Mouse (Mus musculus) limb, embryonic 13.5 days (tissue): ENCODE measurements around the gene 1810009J06Rik. TPM values are rescaled to one million over a fixed set of nuclear protein-coding genes. Genes with fewer than 3 reads are reported as not detected.
"Not testable (repeated sequence)": the region's sequence is repeated elsewhere in the genome, so short reads cannot be mapped to it uniquely, and the experiment has no call there.

ENCODE experiments used
- ATAC-seq: fragments of 200-750 bp; cut with Nextera tagmentation; 2 replicates; pipeline ENCODE4 v1.8.0; 2017; ENCODE audit warnings: low read depth, moderate number of reproducible peaks, moderate TSS enrichment; ENCODE audit not compliant: low FRiP score
- H3K27ac ChIP-seq: fragments of 300-500 bp; sonication (generic); 2 replicates; pipeline ENCODE4 v1.5.1; 2015; ENCODE audit warnings: inconsistent platforms, mild to moderate bottlenecking, moderate library complexity
- H3K27me3 ChIP-seq: fragments of 300-500 bp; sonication (generic); 2 replicates; pipeline ENCODE4 v1.6.1; 2015; ENCODE audit warnings: mild to moderate bottlenecking, inconsistent platforms
- H3K36me3 ChIP-seq: fragments of 300-500 bp; sonication (generic); 2 replicates; pipeline ENCODE4 v1.6.1; 2015; ENCODE audit warnings: inconsistent platforms, mild to moderate bottlenecking, moderate library complexity
- H3K4me1 ChIP-seq: fragments of 300-500 bp; sonication (generic); 2 replicates; pipeline ENCODE4 v1.6.1; 2015; ENCODE audit warnings: inconsistent platforms
- H3K4me2 ChIP-seq: fragments of 300-500 bp; sonication (generic); replicated peaks from 2 replicates; pipeline ENCODE4 v1.6.1; 2015; ENCODE audit warnings: inconsistent platforms, mild to moderate bottlenecking, moderate library complexity
- H3K4me3 ChIP-seq: fragments of 300-500 bp; sonication (generic); 2 replicates; pipeline ENCODE4 v1.5.1; 2015; ENCODE audit warnings: moderate library complexity, mild to moderate bottlenecking, inconsistent platforms
- H3K9ac ChIP-seq: fragments of 300-500 bp; sonication (generic); 2 replicates; pipeline ENCODE4 v1.6.1; 2015; ENCODE audit warnings: mild to moderate bottlenecking, inconsistent platforms
- H3K9me3 ChIP-seq: fragments of 300-500 bp; sonication (generic); 2 replicates; pipeline ENCODE4 v1.6.1; 2016; ENCODE audit warnings: inconsistent platforms
- WGBS: fragments of 180-500 bp; shearing (Covaris S2); methylation state at CpG from one replicate; pipeline ENCODE4 v1.1.7; 2015; 5-methylcytosine and 5-hydroxymethylcytosine counted together
- polyA plus RNA-seq: library from polyadenylated mRNA; unstranded; fragments of >200 nt; fragmentation: Nextera tagmentation; extraction: Ambion mirVana; gene quantifications from 2 replicates; pipeline ENCODE4 v1.2.1, GENCODE M21; 2015

The 1810009J06Rik gene
- polyA plus RNA-seq, result not detected in 2 replicates

DNA sequence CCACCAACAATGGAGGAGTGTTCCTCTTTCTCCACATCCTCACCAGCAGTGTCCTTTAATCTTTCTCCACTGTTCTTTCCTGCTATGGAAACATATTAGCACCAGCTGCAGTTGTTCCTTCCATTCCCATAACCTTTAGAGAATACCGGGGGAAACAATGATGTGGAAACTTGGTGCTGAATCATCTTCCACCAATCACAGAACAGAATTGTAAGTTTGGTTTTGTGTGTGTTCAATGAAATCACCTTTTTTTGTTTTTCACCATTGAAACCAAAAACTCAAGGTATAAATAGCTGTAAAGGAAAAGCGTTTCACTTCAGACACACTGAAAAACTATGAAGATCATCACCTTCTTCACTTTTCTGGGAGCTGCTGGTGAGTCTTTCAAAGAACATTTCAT, at the start of gene 1810009J06Rik:
1810009J06Rik (plus strand) TSS at position 301 of the 400 bp plus-strand sequence.
- H3K27ac ChIP-seq, H3K9ac ChIP-seq, ATAC-seq, H3K36me3 ChIP-seq, H3K4me1 ChIP-seq, H3K27me3 ChIP-seq, H3K4me2 ChIP-seq, H3K4me3 ChIP-seq, H3K9me3 ChIP-seq: not testable (repeated sequence)
- 89% methylated on average over 2 of the region's 2 CpGs for WGBS

DNA sequence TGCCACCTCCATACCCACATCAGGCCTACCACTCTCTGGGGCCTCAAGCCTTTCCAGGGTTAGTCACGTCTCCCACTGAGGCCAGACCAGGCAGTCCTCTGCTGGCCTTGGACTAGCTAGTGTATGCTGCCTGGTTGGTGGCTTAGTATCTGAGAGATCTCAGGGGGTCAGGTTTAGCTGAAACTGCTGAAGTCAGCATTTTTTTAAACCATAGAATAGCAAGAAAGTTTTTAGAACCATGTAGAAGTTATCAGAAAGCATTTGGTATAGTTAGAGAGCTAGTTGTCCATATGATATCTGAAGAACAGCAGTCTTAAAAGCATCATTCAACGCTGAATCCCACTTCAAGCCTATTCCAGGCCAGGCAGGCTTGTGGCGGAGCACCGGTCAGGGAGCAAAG, 44.6 kb upstream of the 1810009J06Rik start:
- 80% methylated on average over 4 of the region's 4 CpGs for WGBS
- Histone ChIP-seq H3K27ac (no peak overlapping the region), H3K9ac (no peak overlapping the region), H3K4me2 (no peak overlapping the region), H3K27me3 (no peaks in the 10 kb centered on the region), H3K36me3 (no peaks in the 10 kb centered on the region), H3K4me3 (no peak overlapping the region), H3K9me3 (no peaks in the 10 kb centered on the region), H3K4me1 (no peaks in the 10 kb centered on the region)
- no peak for ATAC-seq

GRCm38 (mm10) chr6:40940457-40940856, 24.1 kb upstream of the 1810009J06Rik start, which contains the start of gene 1700074P13Rik:
1700074P13Rik (minus strand) TSS chr6:40940557.
- Histone ChIP-seq H3K4me2 (no peak within 1 kb of the TSS), H3K9me3 (no peaks in the 10 kb centered on the region), H3K4me1 (no peaks in the 10 kb centered on the region), H3K27me3 (no peaks in the 10 kb centered on the region), H3K9ac (no peak within 1 kb of the TSS), H3K27ac (no peak within 1 kb of the TSS), H3K36me3 (no peaks in the 10 kb centered on the region), H3K4me3 (no peak within 1 kb of the TSS)
- WGBS, result 91% methylated on average over 10 of the region's 10 CpGs
- ATAC-seq, result no peak

GRCm38 (mm10) chr6:40951770-40952169, 12.8 kb upstream of the 1810009J06Rik start, which contains the start of gene Gm4744:
Gm4744 (minus strand) TSS chr6:40951870.
- Histone ChIP-seq H3K4me1 (no peaks in the 10 kb centered on the region), H3K36me3 (no peaks in the 10 kb centered on the region), H3K4me2 (no peak within 1 kb of the TSS), H3K27ac (no peak within 1 kb of the TSS), H3K4me3 (no peak within 1 kb of the TSS), H3K9me3 (no peaks in the 10 kb centered on the region), H3K27me3 (no peaks in the 10 kb centered on the region), H3K9ac (no peak within 1 kb of the TSS)
- ATAC-seq, result no peak

- Histone ChIP-seq H3K4me2 (no peak overlapping the region), H3K4me1 (no peaks in the 10 kb centered on the region), H3K27me3 (no peaks in the 10 kb centered on the region), H3K9ac (no peak overlapping the region), H3K9me3 (no peaks in the 10 kb centered on the region), H3K36me3 (no peaks in the 10 kb centered on the region), H3K27ac (no peak overlapping the region), H3K4me3 (no peak overlapping the region)
- no peak for ATAC-seq
- WGBS, result 57% methylated on average over 2 of the region's 2 CpGs
Measured at GRCm38 (mm10) chr6:40953716-40954115, 10.8 kb upstream of the 1810009J06Rik start.

DNA sequence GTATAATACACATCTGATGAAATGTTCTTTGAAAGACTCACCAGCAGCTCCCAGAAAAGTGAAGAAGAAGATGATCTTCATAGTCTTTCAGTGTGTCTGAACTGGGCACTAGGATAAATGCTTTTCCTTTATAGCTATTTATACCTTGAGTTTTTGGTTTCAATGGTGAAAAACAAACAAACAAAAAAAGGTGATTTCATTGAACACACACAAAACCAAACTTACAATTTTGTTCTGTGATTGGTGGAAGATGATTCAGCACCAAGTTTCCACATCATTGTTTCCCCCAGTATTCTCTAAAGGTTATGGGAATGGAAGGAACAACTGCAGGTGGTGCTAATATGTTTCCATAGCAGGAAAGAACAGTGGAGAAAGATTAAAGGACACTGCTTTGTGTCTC, 34.8 kb downstream of the 1810009J06Rik start, which contains the start of gene Gm2663:
Gm2663 (minus strand) TSS at position 101 of the 400 bp plus-strand sequence.
- H3K4me2 ChIP-seq, H3K27me3 ChIP-seq, H3K36me3 ChIP-seq, H3K27ac ChIP-seq, H3K4me1 ChIP-seq, H3K4me3 ChIP-seq, H3K9me3 ChIP-seq, ATAC-seq, H3K9ac ChIP-seq: not testable (repeated sequence)

- no peaks in the 10 kb centered on the region for H3K4me1 ChIP-seq
- no peak overlapping the region for H3K4me3 ChIP-seq
- H3K27ac ChIP-seq, result no peak overlapping the region
- WGBS, result 76% methylated on average over 4 of the region's 4 CpGs
- H3K36me3 ChIP-seq, result no peaks in the 10 kb centered on the region
- ATAC-seq, result no peak
- no peaks in the 10 kb centered on the region for H3K27me3 ChIP-seq
- H3K4me2 ChIP-seq, result no peak overlapping the region
- H3K9ac ChIP-seq, result no peak overlapping the region
- H3K9me3 ChIP-seq, result no peaks in the 10 kb centered on the region
Measured at GRCm38 (mm10) chr6:41015065-41015464, 50.5 kb downstream of the 1810009J06Rik start.

Other genes with a start within 250 kb of the 1810009J06Rik start
- not detected in 2 replicates for gene Moxd2, start 77.3 kb upstream of the 1810009J06Rik start, polyA plus RNA-seq
- not detected in 2 replicates for gene Prss58, start 64.4 kb upstream of the 1810009J06Rik start, polyA plus RNA-seq
- gene 1700074P13Rik, start 24.2 kb upstream of the 1810009J06Rik start, polyA plus RNA-seq, result not detected in 2 replicates
- gene Gm4744, start 12.9 kb upstream of the 1810009J06Rik start, polyA plus RNA-seq, result not detected in 2 replicates
- not detected in 2 replicates for gene Gm2663, start 34.7 kb downstream of the 1810009J06Rik start, polyA plus RNA-seq
- not detected in 2 replicates for gene 2210010C04Rik, start 70.8 kb downstream of the 1810009J06Rik start, polyA plus RNA-seq